In genomic region chr9:45079011-45079410, GRCm38 (mm10) we compare ENCODE assay signal across 13 mouse cellular contexts. TPM values are rescaled to one million over a fixed set of nuclear protein-coding genes. Genes with fewer than 3 reads are reported as not detected.
DNase-seq lines count a peak whose midpoint lies in the region; ATAC-seq and TF ChIP-seq lines count a peak whose summit lies in the region.
"Had no signal": no experiment of that assay in that cellular context is flagged by ENCODE, and none has a peak within 500 bp of the region (broad histone marks: within the 10 kb centered on the region; RNA-seq: fewer than 3 reads in every experiment).

TSS of gene Jaml (plus strand) at chr9:45079183.

- H3K9me3 ChIP-seq in stomach, embryonic 16.5 days (replicated peaks; ENCODE audit: control insufficient read depth, low read length): no peaks in the 10 kb centered on the region
- H3K9me3 ChIP-seq in hindbrain, embryonic 13.5 days: no peaks in the 10 kb centered on the region
- H3K9me3 ChIP-seq in kidney, embryonic 16.5 days (ENCODE audit: low read length): no peaks in the 10 kb centered on the region
- H3K9me3 ChIP-seq: forebrain, embryonic 12.5 days had no signal

- H3K9ac ChIP-seq in stomach, embryonic 16.5 days (ENCODE audit: low read length): no peak within 1 kb of the TSS
- H3K9ac ChIP-seq in hindbrain, embryonic 13.5 days: no peak within 1 kb of the TSS
- H3K9ac ChIP-seq in kidney, embryonic 16.5 days (replicated peaks; ENCODE audit: low read length): no peak within 1 kb of the TSS
- H3K9ac ChIP-seq: forebrain, embryonic 12.5 days had no signal

- TF ChIP-seq POLR2A in bone marrow, adult 2 months (IDR thresholded peaks at IDR 0.05; ENCODE audit: borderline replicate concordance, control insufficient read depth, low read depth, low read length): no peak

- H3K27me3 ChIP-seq in stomach, embryonic 16.5 days (ENCODE audit: control insufficient read depth, insufficient read depth, low read length): no peaks in the 10 kb centered on the region; the same call in 1 of the 2 replicates
- H3K27me3 ChIP-seq in hindbrain, embryonic 13.5 days: 0 out of 2 replicates have a peak, but pooled peaks cover 3% of the 10 kb centered on the region
- H3K27me3 ChIP-seq in kidney, embryonic 16.5 days (ENCODE audit: insufficient read depth, low read length): 0 out of 2 replicates have a peak, but pooled peaks cover 4% of the 10 kb centered on the region

- peak within 1 kb of the TSS; percentile 61 for H3K4me3 ChIP-seq in bone marrow, adult 2 months (replicated peaks; ENCODE audit: control insufficient read depth, low read depth, low read length)
- H3K4me3 ChIP-seq in stomach, embryonic 16.5 days (replicated peaks; ENCODE audit: low read length): no peak within 1 kb of the TSS
- no peak within 1 kb of the TSS for H3K4me3 ChIP-seq in hindbrain, embryonic 13.5 days
- no peak within 1 kb of the TSS for H3K4me3 ChIP-seq in kidney, embryonic 16.5 days (ENCODE audit: low read length)
- H3K4me3 ChIP-seq: forebrain, embryonic 12.5 days had no signal

- H3K4me1 ChIP-seq in bone marrow, adult 2 months (ENCODE audit: control insufficient read depth, insufficient read depth, low read length): peaks cover 10% of the 10 kb centered on the region
- H3K4me1 ChIP-seq in stomach, embryonic 16.5 days (ENCODE audit: control insufficient read depth, insufficient read depth, low read length): no peaks in the 10 kb centered on the region
- H3K4me1 ChIP-seq in hindbrain, embryonic 13.5 days (replicated peaks): no peaks in the 10 kb centered on the region
- no peaks in the 10 kb centered on the region for H3K4me1 ChIP-seq in kidney, embryonic 16.5 days (ENCODE audit: insufficient read depth, low read length)
- H3K4me1 ChIP-seq: forebrain, embryonic 12.5 days had no signal

- peak; percentile 95 for ATAC-seq in megakaryocyte progenitor cell, adult 5-6 weeks (replicated peaks; ENCODE audit: poor library complexity)
- ATAC-seq in stomach, embryonic 16.5 days (ENCODE audit: insufficient read depth, low FRiP score): no peak
- ATAC-seq in hindbrain, embryonic 13.5 days (ENCODE audit: low FRiP score): no peak
- no peak for ATAC-seq in kidney, embryonic 16.5 days (ENCODE audit: low FRiP score, low TSS enrichment)

- no peaks in the 10 kb centered on the region for H3K36me3 ChIP-seq in stomach, embryonic 16.5 days (ENCODE audit: control insufficient read depth, insufficient read depth, low read length)
- H3K36me3 ChIP-seq in hindbrain, embryonic 13.5 days: no peaks in the 10 kb centered on the region
- H3K36me3 ChIP-seq in kidney, embryonic 16.5 days (ENCODE audit: insufficient read depth, low read length): no peaks in the 10 kb centered on the region
- H3K36me3 ChIP-seq: forebrain, embryonic 12.5 days had no signal

- no peak for TF ChIP-seq CTCF in bone marrow, adult 2 months (IDR thresholded peaks at IDR 0.05; ENCODE audit: control insufficient read depth, insufficient read depth, low read length)

- H3K27ac ChIP-seq in bone marrow, adult 2 months (ENCODE audit: control insufficient read depth, insufficient read depth, low read depth, low read length, poor library complexity): peak within 1 kb of the TSS; percentile 64; the same call in 1 of the 2 replicates
- no peak within 1 kb of the TSS for H3K27ac ChIP-seq in stomach, embryonic 16.5 days (ENCODE audit: low read length)
- H3K27ac ChIP-seq in hindbrain, embryonic 13.5 days: no peak within 1 kb of the TSS
- H3K27ac ChIP-seq in kidney, embryonic 16.5 days (ENCODE audit: low read length): no peak within 1 kb of the TSS
- H3K27ac ChIP-seq: forebrain, embryonic 12.5 days; kidney, postnatal 0 days had no signal

- no peak within 1 kb of the TSS for H3K4me2 ChIP-seq in stomach, embryonic 16.5 days (ENCODE audit: low read depth, low read length)
- H3K4me2 ChIP-seq in hindbrain, embryonic 13.5 days: no peak within 1 kb of the TSS
- H3K4me2 ChIP-seq in kidney, embryonic 16.5 days (replicated peaks; ENCODE audit: low read depth, low read length): no peak within 1 kb of the TSS
- H3K4me2 ChIP-seq: forebrain, embryonic 12.5 days had no signal

- 0% methylated on average over 5 of the region's 5 CpGs for WGBS in bone marrow, adult 2 months
- 85% methylated on average over 5 of the region's 5 CpGs for WGBS in stomach, embryonic 16.5 days
- WGBS in hindbrain, embryonic 13.5 days: 90% methylated on average over 5 of the region's 5 CpGs
- 88% methylated on average over 5 of the region's 5 CpGs for WGBS in kidney, embryonic 16.5 days

- peak; percentile 59 for DNase-seq in CD4-positive, CD25-positive, alpha-beta regulatory T cell, adult 2 months (ENCODE audit: low read depth, low spot score)
- DNase-seq in frontal cortex, postnatal 25 days (ENCODE audit: low spot score in 2 of 2): no peak
- DNase-seq: gastrocnemius, postnatal 25 days; layer of hippocampus, postnatal 36 days; retina, postnatal 1 day had no signal

RNA-seq across cellular contexts. Expression of gene Jaml, which starts in this region (rescaled TPM):
- polyA plus RNA-seq in bone marrow, adult 2 months (2011; ENCODE audit: insufficient read depth, insufficient read length, low replicate concordance, missing spikeins): 7.6 and 25.9 TPM in 2 replicates
- total RNA-seq in megakaryocyte progenitor cell, adult 5-6 weeks (2015): 0.89 and 2.0 TPM in 2 replicates
- total RNA-seq in megakaryocyte progenitor cell, adult 5-6 weeks (2017): 3.4 and 4.6 TPM in 2 replicates
- 19.0 and 19.7 TPM in 2 replicates for polyA plus RNA-seq in stomach, embryonic 16.5 days (2015; fragmentation: Nextera tagmentation; extraction: Ambion mirVana)
- polyA plus RNA-seq in hindbrain, embryonic 13.5 days (2015; fragmentation: Nextera tagmentation; extraction: Ambion mirVana): 0.12 and 0.26 TPM in 2 replicates
- 0.30 TPM in 1 of 2 replicates, not detected in the other for polyA plus RNA-seq in kidney, embryonic 16.5 days (2015; fragmentation: Nextera tagmentation; extraction: Ambion mirVana)
- total RNA-seq: MEL had no signal
